Mouse (Mus musculus) cortical plate, adult 2 months (tissue): ENCODE measurements around the gene Map7d1.

Source experiments
- CTCF ChIP-seq: fragments of 200-500 bp; IDR thresholded peaks from 2 replicates; pipeline ENCODE4 v1.5.1; 2011; ENCODE audit warnings: mild to moderate bottlenecking, control low read depth, low read length; ENCODE audit not compliant: insufficient read depth; ENCODE audit errors: extremely low read depth
- POLR2A ChIP-seq: fragments of 200-500 bp; IDR thresholded peaks from 2 replicates; pipeline ENCODE4 v1.6.1; 2011; ENCODE audit warnings: mild to moderate bottlenecking, low read length, control low read depth; ENCODE audit not compliant: insufficient read depth; ENCODE audit errors: extremely low read depth

DNA sequence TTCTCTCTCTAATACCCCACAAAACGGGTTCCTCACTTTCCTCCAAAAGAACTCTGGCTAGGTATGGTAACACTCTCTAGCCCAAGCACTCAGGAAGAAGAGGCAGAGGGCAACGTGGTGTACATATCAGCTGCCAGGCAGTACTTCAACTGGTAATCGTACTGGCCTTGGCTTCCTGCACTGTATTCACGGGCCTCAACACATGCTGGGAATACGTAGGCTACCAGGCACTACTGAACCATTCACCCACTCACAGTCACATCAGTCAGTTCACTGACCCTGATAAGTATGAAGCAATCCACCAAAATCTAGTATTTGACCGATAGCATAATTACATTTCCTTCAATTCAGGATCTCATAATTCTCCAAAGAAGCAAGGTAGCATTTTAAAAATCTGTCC is 56.6 kb downstream of the Map7d1 start:
- no peak for TF ChIP-seq CTCF
- TF ChIP-seq POLR2A = no peak
